Mouse (Mus musculus) splenic B cell, adult 2 months (primary cell): ENCODE results near the gene Gtf2f1.

Experiments
- DNase-seq: peaks from one replicate; pipeline ENCODE4 v3.0.0-alpha.2; 2011; ENCODE audit warnings: low read depth, low spot score
- H3K27me3 ChIP-seq: 2 replicates; pipeline ENCODE4 v1.6.1; 2012; ENCODE audit warnings: mild to moderate bottlenecking, low read length, moderate library complexity, mixed read lengths; ENCODE audit not compliant: control insufficient read depth, poor library complexity, insufficient read depth, severe bottlenecking
- H3K36me3 ChIP-seq: 2 replicates; pipeline ENCODE4 v1.6.1; 2012; ENCODE audit warnings: mild to moderate bottlenecking, low read length, moderate library complexity, mixed read lengths; ENCODE audit not compliant: control insufficient read depth, poor library complexity, insufficient read depth, severe bottlenecking

The Gtf2f1 gene

DNA sequence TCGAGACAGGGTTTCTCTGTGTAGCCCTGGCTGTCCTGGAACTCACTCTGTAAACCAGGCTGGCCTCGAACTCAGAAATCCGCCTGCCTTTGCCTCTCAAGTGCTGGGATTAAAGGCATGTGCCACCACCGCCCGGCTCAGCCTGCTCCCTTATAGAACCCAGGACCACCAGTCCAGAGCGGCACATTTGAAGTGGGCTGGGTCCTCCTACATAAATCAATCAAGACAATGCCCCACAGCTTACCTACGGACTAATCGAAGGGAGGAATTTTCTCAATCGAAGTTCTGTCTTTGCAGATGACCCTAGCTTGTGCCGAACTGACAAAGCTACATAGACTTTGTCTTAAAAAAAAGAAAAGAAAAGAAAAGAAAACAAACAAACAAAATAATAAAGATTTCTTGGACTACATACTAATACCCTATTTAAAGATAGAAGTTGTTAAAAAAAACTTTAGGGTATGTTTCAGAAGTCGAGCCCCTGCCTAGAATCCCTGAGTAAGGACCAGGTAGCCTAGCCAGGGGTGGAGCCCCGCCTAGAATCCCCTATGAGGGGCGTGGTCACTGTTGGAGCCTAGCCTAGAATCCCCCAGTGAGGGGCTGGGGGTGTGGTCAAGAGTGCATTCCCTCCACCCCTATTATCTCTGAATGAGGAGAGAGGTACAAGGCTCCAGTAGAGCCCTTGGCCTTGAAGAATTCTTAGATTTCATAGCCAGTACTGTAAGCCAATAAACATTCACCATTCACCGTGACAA, 37.0 kb downstream of the Gtf2f1 start:
- no peaks in the 10 kb centered on the region for H3K36me3 ChIP-seq
- no peaks in the 10 kb centered on the region for H3K27me3 ChIP-seq
- no peak for DNase-seq

GRCm38 (mm10) chr17:56970081-56970480, 41.0 kb downstream of the Gtf2f1 start:
- Histone ChIP-seq H3K27me3 (no peaks in the 10 kb centered on the region), H3K36me3 (no peaks in the 10 kb centered on the region)
- DNase-seq = no peak

- Histone ChIP-seq H3K27me3 (no peaks in the 10 kb centered on the region), H3K36me3 (no peaks in the 10 kb centered on the region)
- no peak for DNase-seq
These were observed 41.8 kb downstream of the Gtf2f1 start for GRCm38 (mm10) chr17:56969321-56969720.

DNA sequence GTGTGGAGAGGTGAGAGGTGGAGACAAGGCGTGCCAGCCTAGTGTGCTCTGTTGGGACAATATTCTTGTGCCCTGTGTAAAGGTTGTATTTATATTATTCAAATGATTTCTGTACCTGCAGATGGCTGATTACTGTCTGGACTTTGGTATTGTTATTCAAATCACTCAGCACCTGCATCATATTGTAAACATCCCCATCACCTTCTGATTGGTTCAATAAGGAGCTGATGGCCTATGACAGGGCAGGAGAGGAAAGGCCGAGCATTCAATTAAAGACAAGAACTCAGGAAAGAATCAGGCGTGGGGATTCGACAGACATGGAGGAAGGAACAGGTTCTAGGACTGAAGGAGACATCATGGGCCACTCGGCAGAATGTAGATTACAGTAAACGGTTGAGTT, 47.4 kb downstream of the Gtf2f1 start:
- H3K27me3 ChIP-seq = no peaks in the 10 kb centered on the region
- no peak for DNase-seq
- no peaks in the 10 kb centered on the region for H3K36me3 ChIP-seq

- Histone ChIP-seq H3K36me3 (no peaks in the 10 kb centered on the region), H3K27me3 (no peaks in the 10 kb centered on the region)
- DNase-seq = no peak
These were observed 48.3 kb downstream of the Gtf2f1 start for GRCm38 (mm10) chr17:56962642-56963405.

DNA sequence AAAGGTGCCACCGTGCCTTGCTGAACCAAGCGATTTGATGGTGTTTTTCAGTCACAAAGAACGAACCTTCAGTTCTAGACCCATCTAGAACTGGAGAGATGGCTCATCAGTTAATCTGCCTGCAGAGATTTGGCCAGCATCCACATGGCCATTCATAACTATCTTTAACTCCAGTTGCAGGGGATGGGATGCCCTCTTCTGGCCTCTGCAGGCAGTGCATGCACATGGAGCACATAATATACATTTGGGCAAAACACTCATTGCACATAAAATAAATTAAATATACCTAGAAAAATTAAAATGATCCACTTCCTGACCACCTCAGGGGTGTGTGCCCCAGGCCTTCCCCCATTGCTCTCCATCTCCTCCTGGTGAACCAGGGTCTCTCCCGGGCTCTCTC, 49.2 kb downstream of the Gtf2f1 start:
- H3K27me3 ChIP-seq = no peaks in the 10 kb centered on the region
- DNase-seq = no peak

DNA sequence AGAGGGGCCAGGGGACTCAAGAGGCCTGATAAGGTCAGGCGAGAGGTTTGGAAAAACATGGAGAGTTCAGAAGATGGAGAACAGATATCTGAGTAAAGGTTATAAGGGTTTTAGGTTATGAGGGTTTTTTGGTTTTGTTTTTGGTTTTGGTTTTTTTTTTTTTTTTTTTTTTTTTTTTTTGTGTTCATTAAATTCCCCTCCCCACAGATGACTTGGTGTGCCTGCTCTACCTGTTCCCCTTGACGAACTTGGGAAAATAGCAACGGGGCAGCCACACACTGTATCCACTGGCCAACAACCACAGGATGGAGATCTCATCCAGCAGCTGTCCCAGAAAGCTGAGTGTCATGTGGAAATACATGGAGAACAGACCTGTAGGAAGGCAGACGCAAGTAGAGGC, 52.4 kb downstream of the Gtf2f1 start:
- no peaks in the 10 kb centered on the region for H3K27me3 ChIP-seq
- H3K36me3 ChIP-seq = no peaks in the 10 kb centered on the region
- no peak for DNase-seq

More for the DNA sequence above, 49.2 kb downstream of the Gtf2f1 start:
- H3K36me3 ChIP-seq = no peaks in the 10 kb centered on the region

DNA sequence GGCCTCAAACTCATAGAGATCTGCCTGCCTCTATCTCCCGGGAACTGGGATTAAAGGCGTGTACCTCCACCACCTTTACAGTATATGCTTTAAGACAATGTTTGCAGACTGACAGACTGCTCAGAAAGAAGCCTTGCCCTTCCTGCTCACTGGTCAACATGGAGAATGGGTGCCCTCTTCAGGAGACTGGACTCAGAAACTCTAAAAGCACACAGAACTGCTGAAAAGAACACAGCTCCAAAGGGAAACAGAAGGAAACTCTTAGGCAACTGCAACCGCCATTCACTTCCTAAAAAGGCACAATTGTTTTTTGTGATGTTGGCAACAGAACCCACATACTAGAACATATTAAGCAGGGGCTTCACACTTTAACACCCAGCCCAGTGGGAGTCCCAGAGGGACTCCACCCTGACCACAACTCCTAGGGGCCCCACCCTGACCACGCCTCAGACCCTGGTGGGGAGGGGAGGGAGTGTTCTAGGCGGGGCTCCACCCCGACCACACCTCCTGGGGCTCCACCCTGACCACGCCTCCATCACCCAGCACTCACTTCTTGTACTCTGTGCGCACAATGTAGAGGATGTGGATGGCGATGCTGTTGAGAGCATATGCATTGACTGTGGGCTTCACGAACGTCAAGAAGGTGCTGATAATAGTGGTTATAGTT, 53.2 kb downstream of the Gtf2f1 start:
- Histone ChIP-seq H3K36me3 (no peaks in the 10 kb centered on the region), H3K27me3 (no peaks in the 10 kb centered on the region)

DNA sequence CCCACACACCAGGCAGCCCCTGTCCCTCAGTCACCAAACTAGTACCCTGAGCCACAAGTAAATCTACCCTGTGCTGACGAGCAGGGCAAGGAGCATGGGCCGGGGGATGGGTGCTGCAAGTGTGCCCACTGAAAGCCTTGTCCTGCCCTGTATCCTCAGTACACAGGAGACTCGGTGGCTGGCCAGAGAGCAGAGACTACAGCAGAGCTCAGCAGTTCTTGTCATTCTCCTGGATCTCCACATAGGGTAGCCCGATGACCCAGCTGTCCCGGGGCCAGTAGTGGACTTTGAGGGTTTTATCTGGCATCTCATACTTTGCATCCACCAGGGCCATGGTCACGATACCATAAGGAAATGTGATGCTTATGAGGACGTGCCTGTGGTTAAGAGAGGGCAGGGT, 56.2 kb downstream of the Gtf2f1 start:
- Histone ChIP-seq H3K27me3 (no peaks in the 10 kb centered on the region), H3K36me3 (no peaks in the 10 kb centered on the region)
- no peak for DNase-seq

More for the DNA sequence above, 53.2 kb downstream of the Gtf2f1 start:
- DNase-seq = peak; percentile 89
